ENCODE assay signal across 18 mouse cellular contexts in genomic region chr9:67028133-67028724, GRCm38 (mm10).
"Had no signal": no experiment of that assay in that cellular context is flagged by ENCODE, and none has a peak within 500 bp of the region (broad histone marks: within the 10 kb centered on the region; RNA-seq: fewer than 3 reads in every experiment).

No protein-coding gene starts in this region.

- ATAC-seq: intestine, embryonic 15.5 days; midbrain, embryonic 15.5 days had no signal

- H3K4me3 ChIP-seq: intestine, embryonic 15.5 days; kidney, embryonic 15.5 days; left cerebral cortex, adult 2 months; midbrain, embryonic 12.5 days; midbrain, embryonic 15.5 days; stomach, embryonic 15.5 days had no signal

- H3K4me1 ChIP-seq: kidney, embryonic 15.5 days; midbrain, embryonic 12.5 days; midbrain, embryonic 15.5 days; stomach, embryonic 15.5 days had no signal

- DNase-seq: kidney, adult 11 months; kidney, adult 8-10 months; kidney, postnatal 10 days; kidney, postnatal 36 days; layer of hippocampus, postnatal 36 days; lung, postnatal 10 days; right cerebral cortex, adult 18-20 months; right cerebral cortex, postnatal 14 days; right cerebral cortex, postnatal 4 days; spleen, adult 18-20 months; thymus, postnatal 25 days had no signal

- H3K27ac ChIP-seq: intestine, embryonic 15.5 days; kidney, embryonic 15.5 days; left cerebral cortex, adult 2 months; macrophage; midbrain, embryonic 12.5 days; midbrain, embryonic 15.5 days; stomach, embryonic 15.5 days had no signal

- H3K9ac ChIP-seq: intestine, embryonic 15.5 days; kidney, embryonic 15.5 days; midbrain, embryonic 12.5 days; midbrain, embryonic 15.5 days; stomach, embryonic 15.5 days had no signal

- H3K9me3 ChIP-seq: intestine, embryonic 15.5 days; kidney, embryonic 15.5 days; midbrain, embryonic 12.5 days; midbrain, embryonic 15.5 days; stomach, embryonic 15.5 days had no signal

- H3K4me2 ChIP-seq: intestine, embryonic 15.5 days; kidney, embryonic 15.5 days; midbrain, embryonic 12.5 days; midbrain, embryonic 15.5 days; stomach, embryonic 15.5 days had no signal

- H3K27me3 ChIP-seq: intestine, embryonic 15.5 days; kidney, embryonic 15.5 days; midbrain, embryonic 12.5 days; midbrain, embryonic 15.5 days; stomach, embryonic 15.5 days had no signal
